Mouse (Mus musculus) ovary, adult 10 weeks (tissue): ENCODE results near the gene Olfr1342. TPM values are rescaled to one million over a fixed set of nuclear protein-coding genes. Genes with fewer than 3 reads are reported as not detected.

Source experiments
- polyA plus RNA-seq: library from polyadenylated mRNA; stranded (reverse); fragments of 350-450 nt; fragmentation: Illumina TruSeq; extraction: RNeasy Lipid Tissue Mini Kit (QIAGEN cat#74804); gene quantifications from one replicate; pipeline ENCODE4 v1.2.3, GENCODE M21; 2014

The Olfr1342 gene
- not detected for polyA plus RNA-seq

DNA sequence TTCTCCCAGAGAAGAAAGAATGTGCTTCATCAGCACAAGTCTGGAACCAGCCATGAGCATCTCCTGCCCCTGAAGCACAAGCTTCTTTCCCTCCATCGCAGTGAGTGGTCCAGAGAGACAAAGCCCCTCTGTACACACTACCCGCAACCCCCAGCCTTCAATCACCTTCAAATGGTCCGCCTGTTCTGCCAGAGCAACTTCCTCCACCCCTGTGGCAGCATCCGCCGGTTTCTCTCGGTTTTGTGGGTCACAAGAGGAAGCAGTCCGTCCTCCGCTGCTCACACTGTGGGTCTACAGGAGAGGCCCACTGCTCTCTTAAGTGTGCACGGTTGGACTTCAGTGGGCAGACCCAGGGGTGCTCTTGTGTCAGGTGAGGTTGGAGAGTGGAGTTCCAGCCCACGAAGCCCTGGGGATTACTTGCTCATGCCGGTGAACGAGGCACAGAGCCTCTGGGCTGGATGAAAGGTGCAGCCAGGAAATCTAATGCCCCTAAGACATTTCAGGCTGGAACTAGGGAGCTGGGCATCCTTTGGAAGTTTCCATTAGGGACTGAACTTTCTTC is at the start of gene Olfr1342:
Olfr1342 (minus strand) TSS at position 345 of the 562 bp plus-strand sequence.

GRCm38 (mm10) chr4:118731875-118732274 is 39.3 kb upstream of the Olfr1342 start, which contains the start of gene Olfr1339:
Olfr1339 (plus strand) TSS chr4:118732175.

GRCm38 (mm10) chr4:118719838-118720237 is 27.3 kb upstream of the Olfr1342 start, which contains the start of gene Olfr1340:
Olfr1340 (plus strand) TSS chr4:118720138.

GRCm38 (mm10) chr4:118703223-118703622 is 10.7 kb upstream of the Olfr1342 start, which contains the start of gene Olfr1341:
Olfr1341 (plus strand) TSS chr4:118703523.

GRCm38 (mm10) chr4:118658652-118659051 is 33.9 kb downstream of the Olfr1342 start, which contains the start of gene Olfr62:
Olfr62 (plus strand) TSS chr4:118658952.

Other genes with a start within 250 kb of the Olfr1342 start
- not detected for gene Mpl, start 235.2 kb downstream of the Olfr1342 start, polyA plus RNA-seq
- gene Tie1, start 202.7 kb downstream of the Olfr1342 start, polyA plus RNA-seq = 1.1 TPM
- 0.88 TPM for gene 2610528J11Rik, start 165.8 kb downstream of the Olfr1342 start, polyA plus RNA-seq
- gene Tmem125, start 148.7 kb downstream of the Olfr1342 start, polyA plus RNA-seq = 0.66 TPM
- 2.1 TPM for gene Cfap57, start 72.0 kb downstream of the Olfr1342 start, polyA plus RNA-seq
- gene Ebna1bp2, start 72.0 kb downstream of the Olfr1342 start, polyA plus RNA-seq = 19.5 TPM
- gene Olfr62, start 33.8 kb downstream of the Olfr1342 start, polyA plus RNA-seq = not detected
- not detected for gene Olfr1341, start 10.8 kb upstream of the Olfr1342 start, polyA plus RNA-seq
- gene Olfr1340, start 27.4 kb upstream of the Olfr1342 start, polyA plus RNA-seq = not detected
- not detected for gene Olfr1339, start 39.4 kb upstream of the Olfr1342 start, polyA plus RNA-seq
- gene Olfr1338, start 66.0 kb upstream of the Olfr1342 start, polyA plus RNA-seq = not detected
- not detected for gene Olfr1337, start 89.8 kb upstream of the Olfr1342 start, polyA plus RNA-seq
- not detected for gene Olfr1335, start 117.2 kb upstream of the Olfr1342 start, polyA plus RNA-seq
- gene Olfr1333, start 143.5 kb upstream of the Olfr1342 start, polyA plus RNA-seq = not detected
- not detected for gene Olfr1331, start 171.9 kb upstream of the Olfr1342 start, polyA plus RNA-seq
- not detected for gene Olfr1330, start 195.8 kb upstream of the Olfr1342 start, polyA plus RNA-seq
- not detected for gene Olfr1329, start 224.7 kb upstream of the Olfr1342 start, polyA plus RNA-seq
- not detected for gene Olfr1328, start 245.9 kb upstream of the Olfr1342 start, polyA plus RNA-seq